Mouse (Mus musculus): ENCODE results near the gene Msantd2.

Gene Msantd2

DNA sequence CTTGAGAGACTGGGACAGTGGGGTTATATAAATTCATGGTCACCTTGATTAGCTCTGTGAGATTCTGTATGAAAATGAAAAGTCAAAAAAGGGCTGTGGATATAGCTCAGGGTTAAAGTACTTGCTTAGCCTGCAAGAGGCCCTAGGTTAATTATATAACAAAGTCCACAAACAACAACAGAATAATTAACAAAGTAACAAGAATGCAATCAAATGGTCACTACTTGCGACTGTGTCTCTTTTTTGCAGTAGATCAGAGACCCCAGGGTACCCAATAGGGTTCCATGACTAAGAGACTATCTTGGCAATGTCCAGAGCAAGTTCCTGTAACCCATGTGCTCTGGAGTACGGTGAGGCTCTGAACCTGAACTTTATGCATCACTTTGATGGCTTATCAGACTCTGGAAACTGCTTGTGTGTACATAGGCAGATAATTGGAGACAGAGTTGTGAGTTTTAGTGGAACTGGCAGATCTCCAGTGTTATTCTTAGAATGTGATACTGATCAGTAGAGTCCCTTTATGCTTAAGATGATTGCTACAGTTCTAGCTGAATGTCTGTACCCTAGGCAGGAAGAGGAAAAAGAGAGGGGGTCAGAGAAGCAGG, 80.2 kb downstream of the Msantd2 start:
- no peak for DNase-seq (ENCODE audit: low read depth)

GRCm38 (mm10) chr9:37572204-37572876, 83.2 kb downstream of the Msantd2 start:
- no peak for DNase-seq (ENCODE audit: low read depth)

Measured in c-Kit-positive CD71-positive TER-119-negative erythroid progenitor cells, embryonic 14.5 days (primary cell).